Comparison of ENCODE assay signal across 17 mouse cellular contexts in the genomic region with DNA sequence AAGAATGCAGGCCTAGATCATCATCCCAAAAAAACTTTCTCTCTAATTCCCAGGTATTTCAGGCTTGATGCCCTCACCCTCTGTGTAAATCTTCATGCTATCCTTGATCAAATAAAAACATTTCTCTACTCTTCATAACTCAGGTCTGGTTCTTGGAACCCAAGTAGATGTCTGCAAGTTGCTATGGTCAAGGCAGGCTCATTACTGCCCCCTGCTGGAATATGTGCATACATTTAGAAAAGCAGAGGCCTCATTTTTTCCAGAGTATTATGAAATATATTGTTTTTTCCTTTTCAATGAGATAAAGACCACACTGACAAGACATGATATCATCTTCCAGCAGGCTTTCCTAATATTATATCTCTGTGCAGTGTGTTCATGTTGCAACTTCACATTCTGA. TPM values are rescaled to one million over a fixed set of nuclear protein-coding genes. Genes with fewer than 3 reads are reported as not detected.
DNase-seq lines count a peak whose midpoint lies in the region; ATAC-seq lines count a peak whose summit lies in the region.
"Had no signal": no experiment of that assay in that cellular context is flagged by ENCODE, and none has a peak within 500 bp of the region (broad histone marks: within the 10 kb centered on the region; RNA-seq: fewer than 3 reads in every experiment).

No protein-coding gene starts in this region.

- peak; percentile 3 to 5 for DNase-seq in cerebellum, postnatal 14 days
- DNase-seq in cerebellum, postnatal 25 days, result no peak
- DNase-seq in kidney, postnatal 10 days, result peak; percentile 26
- peak; percentile 35 for DNase-seq in urinary bladder, postnatal 14 days (ENCODE audit: low spot score)
- DNase-seq in urinary bladder, adult 18-20 months (ENCODE audit: low spot score in 2 of 2), result no peak
- no peak for DNase-seq in right cerebral cortex, postnatal 10 days (ENCODE audit: low spot score in 2 of 2)
- DNase-seq: cerebellum, adult 8-10 months; gastrocnemius, postnatal 14 days; heart, postnatal 10 days; right cerebral cortex, postnatal 25 days had no signal

- no peaks in the 10 kb centered on the region for H3K27me3 ChIP-seq in kidney, embryonic 14.5 days (ENCODE audit: control insufficient read depth, insufficient read depth, low read length)
- H3K27me3 ChIP-seq in heart, embryonic 11.5 days (ENCODE audit: control insufficient read depth, insufficient read depth, low read length), result no peaks in the 10 kb centered on the region
- H3K27me3 ChIP-seq: megakaryocyte, embryonic 14.5 days; stomach, embryonic 15.5 days had no signal

- H3K36me3 ChIP-seq in kidney, embryonic 14.5 days (ENCODE audit: control insufficient read depth, insufficient read depth, low read length), result no peaks in the 10 kb centered on the region
- no peaks in the 10 kb centered on the region for H3K36me3 ChIP-seq in heart, embryonic 11.5 days (ENCODE audit: control insufficient read depth, insufficient read depth, low read length)
- H3K36me3 ChIP-seq: limb, embryonic 12.5 days; stomach, embryonic 15.5 days had no signal

- H3K27ac ChIP-seq in kidney, embryonic 14.5 days (ENCODE audit: low read depth, low read length), result no peak overlapping the region
- H3K27ac ChIP-seq in heart, embryonic 11.5 days (ENCODE audit: low read depth, low read length), result no peak overlapping the region
- H3K27ac ChIP-seq: limb, embryonic 12.5 days; stomach, embryonic 15.5 days had no signal

- H3K9me3 ChIP-seq in kidney, embryonic 14.5 days (ENCODE audit: control insufficient read depth, low read length), result no peaks in the 10 kb centered on the region
- H3K9me3 ChIP-seq in heart, embryonic 11.5 days (replicated peaks; ENCODE audit: control insufficient read depth, low read length), result no peaks in the 10 kb centered on the region
- H3K9me3 ChIP-seq: limb, embryonic 12.5 days; stomach, embryonic 15.5 days had no signal

- H3K4me2 ChIP-seq in kidney, embryonic 14.5 days (replicated peaks; ENCODE audit: low read depth, low read length), result no peak overlapping the region
- H3K4me2 ChIP-seq in heart, embryonic 11.5 days, result no peak overlapping the region
- H3K4me2 ChIP-seq: limb, embryonic 12.5 days; stomach, embryonic 15.5 days had no signal

- no peak overlapping the region for H3K9ac ChIP-seq in kidney, embryonic 14.5 days (ENCODE audit: low read depth, low read length)
- no peak overlapping the region for H3K9ac ChIP-seq in heart, embryonic 11.5 days (ENCODE audit: low read depth, low read length)
- H3K9ac ChIP-seq: limb, embryonic 12.5 days; stomach, embryonic 15.5 days had no signal

- no peaks in the 10 kb centered on the region for H3K4me1 ChIP-seq in kidney, embryonic 14.5 days (ENCODE audit: control insufficient read depth, insufficient read depth, low read length)
- H3K4me1 ChIP-seq in heart, embryonic 11.5 days (ENCODE audit: control insufficient read depth, insufficient read depth, low read length), result no peaks in the 10 kb centered on the region
- H3K4me1 ChIP-seq: limb, embryonic 12.5 days; megakaryocyte, embryonic 14.5 days; stomach, embryonic 15.5 days had no signal

- no peak for ATAC-seq in kidney, embryonic 14.5 days (ENCODE audit: low FRiP score, low TSS enrichment)
- no peak for ATAC-seq in heart, embryonic 11.5 days (replicated peaks; ENCODE audit: insufficient number of reproducible peaks, low FRiP score, low TSS enrichment)

- no peak overlapping the region for H3K4me3 ChIP-seq in kidney, embryonic 14.5 days (ENCODE audit: low read length)
- no peak overlapping the region for H3K4me3 ChIP-seq in heart, embryonic 11.5 days (ENCODE audit: low read depth, low read length)
- H3K4me3 ChIP-seq: erythroblast, embryonic 14.5 days; limb, embryonic 12.5 days; megakaryocyte, embryonic 14.5 days; stomach, embryonic 15.5 days had no signal

RNA-seq across cellular contexts. Expression of a gene that starts 19.3 kb away (rescaled TPM):
- not detected in 2 replicates for polyA plus RNA-seq in kidney, embryonic 14.5 days (2014; fragmentation: Nextera tagmentation; extraction: Ambion mirVana)
- polyA plus RNA-seq in heart, embryonic 11.5 days (2014; fragmentation: Nextera tagmentation; extraction: Ambion mirVana), result not detected in 2 replicates
- polyA plus RNA-seq: erythroblast, embryonic 14.5 days; limb, embryonic 12.5 days; neural tube, embryonic 11.5 days; stomach, embryonic 15.5 days had no signal

RNA-seq across cellular contexts. Expression of a gene that starts 29.8 kb away (rescaled TPM):
- polyA plus RNA-seq in kidney, embryonic 14.5 days (2014; fragmentation: Nextera tagmentation; extraction: Ambion mirVana), result 85.1 and 98.7 TPM in 2 replicates
- 0.21 TPM in 1 of 2 replicates, not detected in the other for polyA plus RNA-seq in heart, embryonic 11.5 days (2014; fragmentation: Nextera tagmentation; extraction: Ambion mirVana)
- polyA plus RNA-seq: erythroblast, embryonic 14.5 days had no signal

RNA-seq across cellular contexts. Expression of a gene that starts 34.7 kb away (rescaled TPM):
- polyA plus RNA-seq in kidney, embryonic 14.5 days (2014; fragmentation: Nextera tagmentation; extraction: Ambion mirVana), result not detected in 2 replicates
- not detected in 2 replicates for polyA plus RNA-seq in heart, embryonic 11.5 days (2014; fragmentation: Nextera tagmentation; extraction: Ambion mirVana)
- polyA plus RNA-seq: erythroblast, embryonic 14.5 days; limb, embryonic 12.5 days; neural tube, embryonic 11.5 days; stomach, embryonic 15.5 days had no signal

RNA-seq across cellular contexts. Expression of a gene that starts 54.8 kb away (rescaled TPM):
- not detected in 2 replicates for polyA plus RNA-seq in kidney, embryonic 14.5 days (2014; fragmentation: Nextera tagmentation; extraction: Ambion mirVana)
- polyA plus RNA-seq in heart, embryonic 11.5 days (2014; fragmentation: Nextera tagmentation; extraction: Ambion mirVana), result not detected in 2 replicates
- polyA plus RNA-seq: erythroblast, embryonic 14.5 days; limb, embryonic 12.5 days; neural tube, embryonic 11.5 days; stomach, embryonic 15.5 days had no signal

Comparison
In these comparisons a context has a peak if more than half of its experiments do, and no peak if none do; other contexts are left out.
1. DNase-seq: peak in cerebellum, postnatal 14 days (2 of 2), kidney, postnatal 10 days (single experiment) and urinary bladder, postnatal 14 days (single experiment); none in cerebellum, postnatal 25 days (0 of 2), urinary bladder, adult 18-20 months (0 of 2) and right cerebral cortex, postnatal 10 days (0 of 2).
2. RNA of a gene that starts 29.8 kb away (polyA plus RNA-seq): 85.1 to 98.7 TPM in kidney, embryonic 14.5 days; 0.21 TPM in heart, embryonic 11.5 days; every median in the first group is over 10 times any median in the second.